Mouse (Mus musculus) midbrain, embryonic 10.5 days (tissue): ENCODE data around the gene Clip4. TPM values are rescaled to one million over a fixed set of nuclear protein-coding genes. Genes with fewer than 3 reads are reported as not detected.

Experiments used
- DNase-seq: peaks from one replicate; pipeline ENCODE4 v3.0.0-alpha.2; 2017; ENCODE audit warnings: low spot score
- H3K27ac ChIP-seq: fragments of 300-500 bp; sonication (generic); replicated peaks from 2 replicates; pipeline ENCODE4 v1.5.1; 2016; ENCODE audit warnings: mild to moderate bottlenecking
- H3K27me3 ChIP-seq: fragments of 300-500 bp; sonication (generic); 2 replicates; pipeline ENCODE4 v1.6.1; 2016; ENCODE audit warnings: low read depth, mild to moderate bottlenecking; ENCODE audit not compliant: poor library complexity, severe bottlenecking
- H3K36me3 ChIP-seq: fragments of 300-500 bp; sonication (generic); 2 replicates; pipeline ENCODE4 v1.6.1; 2016; ENCODE audit warnings: mild to moderate bottlenecking, moderate library complexity
- H3K4me1 ChIP-seq: fragments of 300-500 bp; sonication (generic); 2 replicates; pipeline ENCODE4 v1.6.1; 2016
- H3K4me3 ChIP-seq: fragments of 300-500 bp; sonication (generic); 2 replicates; pipeline ENCODE4 v1.5.1; 2016; ENCODE audit warnings: mild to moderate bottlenecking, moderate library complexity
- H3K9me3 ChIP-seq: fragments of 300-500 bp; sonication (generic); replicated peaks from 2 replicates; pipeline ENCODE4 v1.6.1; 2016; ENCODE audit warnings: mild to moderate bottlenecking
- WGBS: fragments of 180-500 bp; shearing (Covaris S2); methylation state at CpG from one replicate; pipeline ENCODE4 v1.1.7; 2016; 5-methylcytosine and 5-hydroxymethylcytosine counted together
- polyA plus RNA-seq: library from polyadenylated mRNA; unstranded; fragments of >200 nt; fragmentation: Nextera tagmentation; extraction: Ambion mirVana; gene quantifications from 2 replicates; pipeline ENCODE4 v1.2.1, GENCODE M21; 2016

Clip4 gene
- polyA plus RNA-seq, 1 experiment from 2014 or later, result 4.4 TPM

DNA sequence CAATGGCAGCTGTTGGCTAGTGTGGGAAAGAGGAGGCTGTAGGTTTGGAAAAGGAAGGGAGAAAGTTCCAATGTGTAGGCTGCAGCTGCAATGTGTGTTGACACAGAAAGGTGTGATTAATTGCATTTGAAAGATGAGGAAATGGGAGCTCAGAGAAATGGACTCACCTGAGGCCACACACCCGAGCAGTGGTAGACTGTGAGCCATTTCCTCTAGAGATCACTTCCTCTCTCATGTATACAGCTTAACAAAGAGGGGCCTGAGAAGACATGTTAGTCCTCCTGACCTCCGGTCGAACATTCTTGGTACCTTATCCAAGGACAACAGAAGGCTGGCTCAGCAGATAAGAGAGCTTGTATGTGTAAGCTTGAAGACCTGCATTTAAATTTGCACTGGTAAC lies 144.9 kb downstream of the Clip4 start:
- 93% methylated on average over 3 of the region's 3 CpGs for WGBS
- Histone ChIP-seq H3K9me3 (no peaks in the 10 kb centered on the region), H3K36me3 (no peaks in the 10 kb centered on the region), H3K4me1 (peaks cover 9% of the 10 kb centered on the region), H3K4me3 (no peak overlapping the region), H3K27ac (no peak overlapping the region), H3K27me3 (no peaks in the 10 kb centered on the region)
- DNase-seq, result no peak

Other genes starting within 250 kb of the Clip4 start
- 65.6 and 66.2 TPM in 2 replicates for gene Ndc80, start 241.6 kb upstream of the Clip4 start, polyA plus RNA-seq
- gene Spdya, start 216.4 kb upstream of the Clip4 start, polyA plus RNA-seq, result 1.2 and 1.6 TPM in 2 replicates
- gene Wdr43, start 152.6 kb upstream of the Clip4 start, polyA plus RNA-seq, result 92.7 and 102 TPM in 2 replicates
- not detected in 2 replicates for gene Togaram2, start 95.2 kb upstream of the Clip4 start, polyA plus RNA-seq
- gene Pcare, start 15.6 kb upstream of the Clip4 start, polyA plus RNA-seq, result not detected in 2 replicates